25 mouse cellular contexts compared by ENCODE assay signal in the genomic region with DNA sequence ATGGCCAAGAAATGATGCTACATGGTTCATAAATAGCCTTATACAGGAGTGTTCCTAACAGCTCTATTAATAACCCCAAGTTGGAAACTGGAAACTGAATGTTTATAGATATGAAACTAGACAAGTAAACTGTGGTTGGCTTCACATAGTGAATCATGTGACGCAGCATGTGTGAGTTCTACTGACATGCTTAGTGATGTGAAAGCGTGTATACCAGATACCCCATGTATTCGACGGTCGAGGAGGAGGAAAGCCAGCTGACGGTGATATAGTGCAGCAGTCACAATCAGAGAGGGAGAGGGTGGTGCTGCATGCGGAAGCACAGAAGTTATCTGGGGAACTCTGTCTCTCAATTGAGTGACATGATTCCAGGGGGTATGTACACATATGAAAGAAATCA.
DNase-seq lines count a peak whose midpoint lies in the region; ATAC-seq and TF ChIP-seq lines count a peak whose summit lies in the region.
"Had no signal": no experiment of that assay in that cellular context is flagged by ENCODE, and none has a peak within 500 bp of the region (broad histone marks: within the 10 kb centered on the region; RNA-seq: fewer than 3 reads in every experiment).

No protein-coding gene starts in this region.

- no peaks in the 10 kb centered on the region for H3K79me2 ChIP-seq in MEL (ENCODE audit: control insufficient read depth, insufficient read depth, low read length, poor library complexity)
- no peaks in the 10 kb centered on the region for H3K79me2 ChIP-seq in myocyte (ENCODE audit: control insufficient read depth, insufficient read depth)

- no peaks in the 10 kb centered on the region for H3K36me3 ChIP-seq in heart, postnatal 0 days (replicated peaks; ENCODE audit: control insufficient read depth, insufficient read depth, low read length)
- no peaks in the 10 kb centered on the region for H3K36me3 ChIP-seq in heart, embryonic 12.5 days
- peaks cover 0 to 25% of the 10 kb centered on the region in 2 experiments; a peak in 2 of 4 replicates for H3K36me3 ChIP-seq in MEL (ENCODE audit: control insufficient read depth in 1 of 2, insufficient read depth in 2 of 2, low read length in 2 of 2)
- H3K36me3 ChIP-seq in myocyte (ENCODE audit: control insufficient read depth, insufficient read depth) = no peaks in the 10 kb centered on the region
- H3K36me3 ChIP-seq in hindbrain, embryonic 13.5 days = no peaks in the 10 kb centered on the region
- H3K36me3 ChIP-seq: embryonic facial prominence, embryonic 10.5 days; heart, embryonic 15.5 days; limb, embryonic 10.5 days; liver, embryonic 15.5 days had no signal

- ATAC-seq in heart, postnatal 0 days (ENCODE audit: insufficient read depth, low read depth) = peak; percentile 44; the same call in 1 of the 2 replicates
- ATAC-seq in heart, embryonic 12.5 days (ENCODE audit: insufficient number of reproducible peaks, low FRiP score) = no peak
- no peak for ATAC-seq in hindbrain, embryonic 13.5 days (ENCODE audit: low FRiP score)
- ATAC-seq: forebrain, postnatal 0 days; hindbrain, embryonic 16.5 days; intestine, embryonic 16.5 days had no signal

- no peak for TF ChIP-seq EP300 in heart, postnatal 0 days (IDR thresholded peaks at IDR 0.05; ENCODE audit: low read depth)
- TF ChIP-seq EP300 in MEL (IDR thresholded peaks at IDR 0.05; ENCODE audit: low read depth in 1 of 2, low read length in 2 of 2) = peak in 1 of 2 experiments; percentile 40; a peak in 3 of 4 replicates

- TF ChIP-seq POLR2A in MEL (IDR thresholded peaks at IDR 0.05; ENCODE audit: control insufficient read depth in 1 of 2, insufficient read depth in 1 of 2, low read depth in 1 of 2, low read length in 2 of 2, poor library complexity in 1 of 2) = no peak
- no peak for TF ChIP-seq POLR2A in myocyte (IDR thresholded peaks at IDR 0.05; ENCODE audit: insufficient read length, low read depth)

- no peak for TF ChIP-seq CTCF in heart, postnatal 0 days (IDR thresholded peaks at IDR 0.05; ENCODE audit: low read depth)
- TF ChIP-seq CTCF in MEL (IDR thresholded peaks at IDR 0.05 in 2 of 3, conservative IDR thresholded peaks at IDR 0.05 in 1 of 3; ENCODE audit: control insufficient read depth in 1 of 3, insufficient read depth in 1 of 3, low read depth in 2 of 3, low read length in 3 of 3, poor library complexity in 1 of 3, severe bottlenecking in 1 of 3) = no peak

- no peaks in the 10 kb centered on the region for H3K9me3 ChIP-seq in heart, postnatal 0 days (replicated peaks; ENCODE audit: control insufficient read depth, low read length)
- H3K9me3 ChIP-seq in heart, embryonic 12.5 days (replicated peaks) = no peaks in the 10 kb centered on the region
- no peaks in the 10 kb centered on the region for H3K9me3 ChIP-seq in MEL (replicated peaks; ENCODE audit: insufficient read depth, low read length)
- no peaks in the 10 kb centered on the region for H3K9me3 ChIP-seq in hindbrain, embryonic 13.5 days
- H3K9me3 ChIP-seq: embryonic facial prominence, embryonic 10.5 days; heart, embryonic 15.5 days; limb, embryonic 10.5 days; liver, embryonic 15.5 days had no signal

- H3K9ac ChIP-seq in heart, postnatal 0 days (replicated peaks; ENCODE audit: low read depth, low read length) = no peak overlapping the region
- no peak overlapping the region for H3K9ac ChIP-seq in heart, embryonic 12.5 days
- H3K9ac ChIP-seq in MEL (ENCODE audit: control insufficient read depth, low read depth, low read length, poor library complexity, severe bottlenecking) = no peak overlapping the region
- H3K9ac ChIP-seq in hindbrain, embryonic 13.5 days = no peak overlapping the region
- H3K9ac ChIP-seq: forebrain, postnatal 0 days; heart, embryonic 15.5 days; liver, embryonic 15.5 days had no signal

- peak; percentile 32 for DNase-seq in heart, postnatal 0 days (ENCODE audit: low spot score)
- DNase-seq in B cell, adult 2 months = peak; percentile 44 to 52
- DNase-seq in MEL (ENCODE audit: low read depth, low spot score) = peak; percentile 67
- DNase-seq in left cerebral cortex, postnatal 4 days = no peak
- DNase-seq: adrenal gland, adult 2 months; cerebellum, adult 11 months; cerebellum, adult 9-11 months; forebrain, postnatal 0 days; gastrocnemius, postnatal 36 days; kidney, adult 9 months; kidney, postnatal 14 days; liver; right cerebral cortex, adult 18-20 months; thymus, adult 2 months had no signal

- H3K4me2 ChIP-seq in heart, postnatal 0 days (ENCODE audit: low read depth, low read length) = no peak overlapping the region
- H3K4me2 ChIP-seq in heart, embryonic 12.5 days = no peak overlapping the region
- H3K4me2 ChIP-seq in myocyte (ENCODE audit: low read depth) = no peak overlapping the region
- no peak overlapping the region for H3K4me2 ChIP-seq in hindbrain, embryonic 13.5 days
- H3K4me2 ChIP-seq: heart, embryonic 15.5 days; liver, embryonic 15.5 days had no signal

- WGBS in heart, postnatal 0 days = 34% methylated on average over 7 of the region's 7 CpGs
- 63% methylated on average over 7 of the region's 7 CpGs for WGBS in heart, embryonic 12.5 days
- WGBS in hindbrain, embryonic 13.5 days = 84% methylated on average over 7 of the region's 7 CpGs

- no peak overlapping the region for H3K4me3 ChIP-seq in heart, postnatal 0 days (ENCODE audit: low read depth, low read length)
- no peak overlapping the region for H3K4me3 ChIP-seq in heart, embryonic 12.5 days
- H3K4me3 ChIP-seq in MEL (ENCODE audit: control insufficient read depth in 1 of 2, insufficient read depth in 1 of 2, low read depth in 2 of 2, low read length in 2 of 2) = no peak overlapping the region
- no peak overlapping the region for H3K4me3 ChIP-seq in myocyte
- no peak overlapping the region for H3K4me3 ChIP-seq in hindbrain, embryonic 13.5 days
- H3K4me3 ChIP-seq: embryonic facial prominence, embryonic 10.5 days; heart, embryonic 15.5 days; limb, embryonic 10.5 days; liver, embryonic 15.5 days; megakaryocyte, embryonic 14.5 days had no signal

- no peak overlapping the region for H3K27ac ChIP-seq in heart, postnatal 0 days (ENCODE audit: low read depth)
- H3K27ac ChIP-seq in heart, embryonic 12.5 days (ENCODE audit: poor library complexity, severe bottlenecking) = no peak overlapping the region
- peak overlapping the region; percentile 84 for H3K27ac ChIP-seq in MEL (ENCODE audit: control insufficient read depth, low read depth, low read length)
- no peak overlapping the region for H3K27ac ChIP-seq in hindbrain, embryonic 13.5 days
- H3K27ac ChIP-seq: embryonic facial prominence, embryonic 10.5 days; heart, embryonic 15.5 days; limb, embryonic 10.5 days; liver, embryonic 15.5 days; stomach, postnatal 0 days had no signal

- intact Hi-C loops in left cerebral cortex, postnatal 4 days (cut with DNase I) = no loop called here

- TF ChIP-seq RAD21 in MEL (IDR thresholded peaks at IDR 0.05; ENCODE audit: low read depth, low read length) = no peak

- 0 out of 2 replicates have a peak, but pooled peaks cover 3% of the 10 kb centered on the region for H3K4me1 ChIP-seq in heart, postnatal 0 days (ENCODE audit: control insufficient read depth, insufficient read depth)
- no peaks in the 10 kb centered on the region for H3K4me1 ChIP-seq in heart, embryonic 12.5 days (replicated peaks)
- peaks cover 8 to 38% of the 10 kb centered on the region in 2 experiments for H3K4me1 ChIP-seq in MEL (ENCODE audit: control insufficient read depth in 1 of 2, insufficient read depth in 2 of 2, low read length in 2 of 2)
- peaks cover 3% of the 10 kb centered on the region; the same call in 1 of the 2 replicates for H3K4me1 ChIP-seq in hindbrain, embryonic 13.5 days (replicated peaks)
- H3K4me1 ChIP-seq: heart, embryonic 15.5 days; liver, embryonic 15.5 days had no signal

- no peak overlapping the region for H3ac ChIP-seq in myocyte (ENCODE audit: control insufficient read depth, insufficient read length)

- H3K27me3 ChIP-seq in heart, postnatal 0 days (ENCODE audit: control insufficient read depth, insufficient read depth, low read length) = no peaks in the 10 kb centered on the region
- 0 out of 2 replicates have a peak, but pooled peaks cover under 1% of the 10 kb centered on the region for H3K27me3 ChIP-seq in heart, embryonic 12.5 days (replicated peaks)
- H3K27me3 ChIP-seq in MEL (ENCODE audit: control insufficient read depth in 1 of 2, insufficient read depth in 2 of 2, low read length in 2 of 2) (no peaks in the 10 kb centered on the region), myocyte (ENCODE audit: control insufficient read depth, insufficient read depth, insufficient read length) (no peaks in the 10 kb centered on the region)
- H3K27me3 ChIP-seq in hindbrain, embryonic 13.5 days = no peaks in the 10 kb centered on the region
- H3K27me3 ChIP-seq: heart, embryonic 15.5 days; liver, embryonic 15.5 days had no signal

TF ChIP-seq in MEL, 35 proteins besides CTCF, POLR2A, EP300 and RAD21 (continues in another document):
- TF ChIP-seq USF1 (IDR thresholded peaks at IDR 0.05; ENCODE audit: low read depth, low read length) (peak; percentile 68), RCOR1 (IDR thresholded peaks at IDR 0.05; ENCODE audit: low read depth, low read length) (peak; percentile 14; the same call in 1 of the 2 replicates), NRF1 (IDR thresholded peaks at IDR 0.05; ENCODE audit: insufficient read depth, low read depth, low read length, poor library complexity, severe bottlenecking) (no peak), ZKSCAN1 (IDR thresholded peaks at IDR 0.05; ENCODE audit: low read depth, low read length) (no peak), TBP (IDR thresholded peaks at IDR 0.05; ENCODE audit: low read depth, low read length) (peak; percentile 24; the same call in 1 of the 2 replicates), ZC3H11A (IDR thresholded peaks at IDR 0.05; ENCODE audit: low read depth, low read length) (no peak), ZNF384 (IDR thresholded peaks at IDR 0.05; ENCODE audit: low read depth, low read length) (no peak), ETS1 (IDR thresholded peaks at IDR 0.05; ENCODE audit: low read depth, low read length) (peak; percentile 53; the same call in 1 of the 2 replicates)

TF ChIP-seq in myocyte, 11 proteins besides CTCF, POLR2A, EP300 and RAD21:
- no peak for TF ChIP-seq E2F4 (IDR thresholded peaks at IDR 0.05; ENCODE audit: insufficient read depth)
- TF ChIP-seq USF1 (IDR thresholded peaks at IDR 0.05; ENCODE audit: low read depth) = peak; percentile 26
- no peak for TF ChIP-seq MAX (IDR thresholded peaks at IDR 0.05; ENCODE audit: low read depth)
